Mouse (Mus musculus): ENCODE results near the gene Col27a1.

Gene Col27a1

DNA sequence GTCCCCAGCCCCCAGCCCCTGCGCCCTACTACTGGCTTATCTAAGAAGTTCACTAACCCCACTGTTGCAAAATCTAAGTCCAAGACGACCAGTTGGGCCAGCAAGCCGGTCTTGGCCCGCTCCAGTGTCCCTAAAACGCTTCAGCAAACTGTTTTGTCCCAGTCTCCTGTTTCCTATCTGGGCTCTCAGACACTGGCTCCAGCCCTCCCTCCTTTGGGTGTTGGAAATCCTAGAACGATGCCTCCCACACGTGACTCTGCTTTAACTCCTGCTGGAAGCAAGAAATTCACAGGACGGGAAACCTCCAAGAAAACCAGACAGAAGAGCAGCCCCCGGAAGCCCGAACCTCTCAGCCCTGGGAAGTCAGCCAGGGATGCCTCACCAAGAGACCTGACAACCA, 11.6 kb downstream of the Col27a1 start:
- no peak for DNase-seq (ENCODE audit: low read depth)

- peak; percentile 60 for DNase-seq (ENCODE audit: low read depth)
These were observed 12.5 kb downstream of the Col27a1 start for GRCm38 (mm10) chr4:63226164-63226882.

DNA sequence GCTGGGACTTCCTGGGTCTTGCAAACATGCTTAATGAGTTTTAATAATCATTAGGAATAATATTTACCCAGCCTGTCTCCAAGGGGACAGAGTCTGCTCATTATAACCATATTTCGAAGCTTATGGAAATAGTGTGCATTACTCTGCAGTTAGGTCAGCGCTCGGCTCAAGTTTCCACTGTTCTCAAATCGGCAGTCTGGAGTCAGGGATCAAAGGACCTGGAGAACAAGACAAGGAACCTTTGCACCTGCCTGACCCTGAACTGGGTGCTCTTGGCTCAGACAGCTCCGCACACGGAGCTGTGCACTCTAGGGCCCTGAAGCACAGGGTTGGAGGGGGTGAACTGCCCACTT, 13.1 kb downstream of the Col27a1 start:
- peak; percentile 31 for DNase-seq (ENCODE audit: low read depth)

DNA sequence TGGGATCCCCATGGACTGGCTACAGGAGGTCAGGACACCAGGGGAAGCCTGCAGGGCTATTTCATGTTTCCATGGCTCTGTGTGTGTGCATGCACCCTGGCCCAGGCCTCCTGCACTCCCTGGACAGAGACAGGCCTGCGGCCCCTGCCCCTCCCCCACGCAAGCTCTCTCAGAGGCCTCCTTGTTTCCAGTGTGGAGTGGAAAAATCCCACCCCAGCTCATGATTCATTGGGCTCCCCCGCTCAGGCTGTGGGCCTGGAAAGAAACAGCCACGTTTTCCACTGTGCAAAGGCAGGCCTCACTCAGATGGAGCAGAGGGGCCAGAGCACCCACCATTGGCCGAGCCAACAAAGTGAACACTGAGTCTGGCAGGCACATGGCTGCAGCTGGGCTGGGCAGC, 15.1 kb downstream of the Col27a1 start:
- peak; percentile 78 for DNase-seq (ENCODE audit: low read depth)

DNA sequence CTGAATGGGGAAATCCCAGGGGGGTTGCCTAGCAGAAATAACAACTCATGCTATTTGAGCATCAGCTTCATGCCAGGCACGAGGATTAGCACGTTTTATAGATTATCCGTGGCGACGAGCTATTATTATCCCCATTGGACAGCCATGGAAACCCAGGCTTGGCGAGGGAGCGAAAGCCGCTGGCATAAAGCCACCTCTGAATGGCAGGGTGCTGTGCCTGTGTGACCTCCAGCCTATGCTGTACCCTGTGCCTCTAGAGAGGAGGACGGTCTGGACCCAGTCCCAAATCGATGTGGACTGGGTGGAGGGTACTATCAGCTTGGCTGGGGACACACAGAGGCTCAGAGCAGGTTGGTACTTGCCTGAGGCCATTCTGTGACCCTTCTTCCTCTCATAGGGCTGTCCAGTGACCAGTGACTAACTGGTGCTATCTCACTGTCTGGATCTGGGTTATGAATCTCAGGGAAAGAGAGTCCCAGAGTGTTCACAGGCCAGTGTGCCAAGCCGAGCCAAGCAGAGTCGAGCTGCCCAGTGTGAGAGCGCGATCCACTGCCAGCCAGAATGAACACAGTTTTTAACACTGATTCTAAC, 16.3 kb downstream of the Col27a1 start:
- no peak for DNase-seq (ENCODE audit: low read depth)

DNA sequence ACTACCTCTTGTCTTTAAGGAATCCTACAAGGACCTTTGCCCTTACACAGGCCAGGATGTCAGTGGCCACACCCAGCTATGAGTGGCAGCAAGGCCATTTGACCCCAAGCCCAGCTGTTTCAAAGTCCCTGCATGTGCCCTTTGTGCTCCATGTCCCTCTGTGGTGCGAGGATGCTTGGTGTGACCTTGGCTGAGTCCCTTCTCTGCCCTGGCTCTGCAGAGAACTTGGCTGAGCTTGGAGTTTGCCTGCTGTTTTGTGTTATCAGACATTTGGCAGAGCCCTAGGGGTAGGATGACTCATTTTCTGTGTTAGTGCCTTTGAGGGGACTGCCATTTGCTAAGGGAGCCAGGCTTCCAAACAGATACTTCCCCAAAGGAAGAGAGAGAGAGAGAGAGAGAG, 17.3 kb downstream of the Col27a1 start:
- DNase-seq (ENCODE audit: low read depth), result peak; percentile 82

- peak; percentile 57 for DNase-seq (ENCODE audit: low read depth)
These were observed 18.8 kb downstream of the Col27a1 start for GRCm38 (mm10) chr4:63232542-63233020.

DNA sequence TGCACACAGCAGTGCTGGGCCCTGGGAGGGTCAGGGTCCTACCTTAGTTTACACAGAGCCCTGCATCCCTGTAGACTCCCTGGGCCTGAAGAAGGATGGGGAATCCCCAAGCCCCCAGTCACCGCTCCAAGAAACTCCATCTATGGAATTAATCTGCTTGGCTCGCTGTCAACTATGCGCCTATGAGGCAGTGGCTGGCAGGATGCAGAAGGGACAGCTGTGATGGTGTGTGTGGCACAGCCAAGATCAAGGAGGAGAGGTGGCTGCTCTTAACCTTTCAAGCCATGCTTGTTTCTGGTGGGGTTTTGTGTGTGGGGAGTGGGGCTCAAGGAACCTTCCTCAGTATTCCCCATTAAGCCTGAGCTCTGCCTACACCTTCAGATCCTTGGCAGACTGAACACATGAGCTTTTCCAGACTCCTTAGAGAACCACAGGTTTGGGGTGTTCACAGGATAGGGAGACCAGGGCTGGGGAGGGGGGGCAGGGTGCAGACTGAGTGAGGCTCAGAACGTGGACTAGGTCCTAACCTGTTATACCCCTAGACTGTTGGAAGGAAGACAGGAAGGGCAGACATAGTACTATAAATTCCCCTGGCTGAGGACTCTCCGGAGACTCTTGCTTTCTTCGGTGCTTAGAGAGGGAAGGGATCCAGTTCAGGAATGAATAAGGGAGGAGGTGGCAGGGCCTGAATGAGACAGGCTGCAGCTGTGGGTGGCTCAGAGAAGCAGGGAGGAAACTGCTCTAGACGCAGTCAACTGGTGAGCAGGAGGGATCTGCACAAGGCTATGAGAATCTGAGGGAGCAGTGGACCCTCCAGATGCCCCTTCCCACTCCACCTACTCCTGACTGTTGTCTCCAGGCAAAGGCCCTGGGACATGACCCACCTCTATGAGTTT, 20.0 kb downstream of the Col27a1 start:
- peak; percentile 75 for DNase-seq (ENCODE audit: low read depth)

DNA sequence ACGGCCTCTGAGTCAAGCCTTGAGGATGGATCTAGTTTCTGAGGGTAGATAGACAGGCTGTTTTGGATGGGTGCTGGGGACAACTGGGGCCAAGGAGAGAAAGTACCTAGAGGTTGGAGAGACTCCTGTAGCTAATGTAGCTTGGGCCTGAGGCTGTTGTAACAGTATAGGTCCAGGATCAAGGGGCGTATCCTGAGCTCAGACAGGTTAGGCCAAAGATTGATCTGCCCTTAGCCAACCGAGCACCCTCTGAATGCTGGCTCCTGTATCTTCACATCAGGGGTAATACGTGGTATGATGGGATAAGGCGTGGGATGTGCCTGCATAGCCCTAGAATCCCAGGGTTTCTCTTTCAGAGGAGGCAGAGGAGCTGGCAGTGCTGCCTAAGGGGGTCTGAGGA, 21.0 kb downstream of the Col27a1 start:
- no peak for DNase-seq (ENCODE audit: low read depth)

DNA sequence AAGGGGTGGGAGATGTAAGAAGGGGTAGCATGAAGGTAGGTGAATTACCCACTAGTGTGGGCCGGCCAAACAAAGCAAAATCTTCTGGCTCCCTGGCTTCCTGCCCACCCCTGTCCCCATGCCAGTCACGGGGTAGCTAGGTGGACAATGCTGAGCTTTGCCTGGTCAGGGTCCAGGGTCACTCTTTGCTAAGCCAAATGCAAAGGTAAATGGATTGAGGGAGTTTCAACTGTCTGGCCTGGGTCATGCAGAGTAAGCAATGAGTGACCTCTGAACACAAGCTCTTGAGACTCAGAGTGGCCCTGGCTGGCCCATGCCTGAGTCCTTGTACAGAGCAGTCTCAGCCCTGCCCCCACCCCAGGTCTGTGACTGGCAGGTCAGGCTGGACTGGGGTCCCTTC, 22.4 kb downstream of the Col27a1 start:
- no peak for DNase-seq (ENCODE audit: low read depth)

GRCm38 (mm10) chr4:63237225-63237624, 23.4 kb downstream of the Col27a1 start:
- no peak for DNase-seq (ENCODE audit: low read depth)

DNA sequence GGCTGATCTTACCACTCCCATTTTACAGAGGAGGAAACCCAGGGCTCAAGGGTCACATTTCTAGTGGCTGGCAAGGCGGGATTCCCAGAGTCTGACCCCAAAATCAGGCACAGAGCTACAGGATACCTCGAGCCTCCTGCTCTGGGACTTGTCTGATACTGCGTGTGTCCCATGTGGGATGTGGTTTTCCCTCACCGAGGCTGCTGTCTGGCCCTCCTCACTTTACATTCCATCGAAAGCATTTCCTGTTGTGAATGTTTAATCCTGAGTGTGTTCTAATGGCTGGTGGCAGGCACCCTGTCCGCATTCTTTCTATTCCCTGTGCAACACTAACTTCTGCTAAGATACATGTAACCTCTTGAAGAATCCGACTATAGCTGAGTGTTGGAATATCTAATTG, 24.3 kb downstream of the Col27a1 start:
- DNase-seq (ENCODE audit: low read depth), result no peak

DNA sequence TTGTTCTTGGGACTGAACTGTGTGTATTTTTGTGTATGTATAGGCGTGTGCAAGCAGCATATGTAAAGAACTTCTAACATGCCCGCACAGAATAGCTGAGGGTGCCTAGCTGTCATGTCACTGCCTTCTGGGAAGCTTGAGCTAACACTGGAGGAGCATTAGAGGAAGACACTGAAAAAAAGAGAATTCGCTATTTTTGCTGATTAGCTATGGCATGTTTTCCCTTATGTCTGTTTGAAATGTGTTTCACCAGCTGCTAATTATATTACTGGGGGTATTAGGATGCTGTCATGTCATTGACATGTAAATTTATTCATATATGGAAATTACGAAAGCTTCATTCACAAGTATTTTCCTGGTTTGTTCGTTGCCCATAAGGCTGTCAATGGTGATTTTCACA, 24.9 kb downstream of the Col27a1 start:
- no peak for DNase-seq (ENCODE audit: low read depth)

DNA sequence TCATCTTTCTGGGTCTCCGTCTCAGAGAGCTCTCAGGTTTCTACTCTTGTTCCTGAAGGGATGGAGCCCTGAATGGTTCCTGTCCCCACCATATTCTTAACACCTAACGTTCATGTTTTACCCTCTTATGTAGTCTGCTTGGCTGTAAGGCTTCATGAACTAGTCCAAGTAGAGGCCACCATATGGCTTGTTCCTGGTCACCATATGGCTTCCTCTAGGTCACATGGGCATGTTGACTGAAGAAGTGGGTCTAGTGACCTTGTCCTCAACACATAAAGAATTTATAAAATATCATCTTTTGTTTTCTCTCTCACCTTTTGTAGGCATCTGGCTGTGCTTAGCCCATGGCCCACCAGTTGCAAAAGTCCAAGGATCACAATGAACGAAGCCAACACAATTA, 27.2 kb downstream of the Col27a1 start:
- no peak for DNase-seq (ENCODE audit: low read depth)

DNA sequence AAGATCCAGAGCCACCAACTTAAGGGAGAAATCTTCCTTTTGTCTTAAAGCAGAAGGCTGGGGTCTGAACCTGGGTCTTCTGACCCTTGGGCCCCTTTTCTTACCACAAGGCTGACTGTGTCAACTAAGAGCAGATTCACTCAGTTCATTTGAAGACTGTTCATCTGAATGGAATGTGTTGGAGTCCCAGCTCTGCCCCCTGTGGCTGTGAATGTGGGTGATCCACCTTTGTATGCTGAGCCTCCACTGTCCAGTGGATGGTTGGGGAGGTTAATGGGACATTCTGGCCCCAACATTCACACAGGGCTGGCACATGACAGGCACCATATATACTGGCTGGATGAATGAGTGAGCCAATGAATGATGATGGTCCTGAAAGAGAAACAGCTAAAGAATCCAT, 34.2 kb downstream of the Col27a1 start:
- DNase-seq (ENCODE audit: low read depth), result peak; percentile 51

DNA sequence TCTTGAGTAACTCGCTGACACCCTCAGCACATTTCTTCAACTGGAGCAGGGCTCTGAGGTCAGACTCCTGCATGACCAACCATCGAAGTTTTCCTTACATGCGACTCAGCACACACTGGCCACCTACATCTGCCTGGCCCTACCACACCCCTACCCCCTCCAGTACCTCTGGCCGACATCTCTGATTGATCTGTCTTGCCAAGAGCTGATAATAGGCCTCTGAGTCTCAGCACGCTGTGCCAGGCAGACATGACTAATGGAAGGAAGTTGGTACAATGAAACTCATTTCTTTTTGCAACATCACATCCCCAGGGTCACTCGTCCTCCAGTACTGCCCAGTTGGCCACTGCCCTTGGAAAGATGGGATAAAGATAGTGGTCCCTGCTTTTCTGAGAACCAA, 35.1 kb downstream of the Col27a1 start:
- DNase-seq (ENCODE audit: low read depth), result peak; percentile 44

DNA sequence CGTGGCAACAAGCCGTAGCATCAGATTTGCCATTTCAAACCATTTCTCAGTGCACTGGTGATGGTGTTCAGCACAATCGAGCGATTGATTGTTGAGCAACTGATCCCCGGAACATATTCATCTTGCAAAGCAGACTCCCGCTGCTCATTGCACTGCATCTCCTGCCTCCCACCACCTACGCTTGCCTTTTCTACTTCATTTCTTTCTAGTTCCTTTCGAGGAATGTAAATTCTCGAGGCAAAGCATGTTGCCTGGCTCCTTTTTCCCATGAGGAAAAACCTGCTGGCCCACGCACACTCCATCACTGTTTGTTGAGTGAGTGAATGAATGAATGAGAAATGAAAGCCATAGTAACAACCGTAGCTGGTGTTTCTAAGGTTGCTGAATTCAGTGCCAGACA, 38.0 kb downstream of the Col27a1 start:
- no peak for DNase-seq (ENCODE audit: low read depth)

GRCm38 (mm10) chr4:63253716-63254115, 39.9 kb downstream of the Col27a1 start:
- DNase-seq (ENCODE audit: low read depth), result no peak

DNA sequence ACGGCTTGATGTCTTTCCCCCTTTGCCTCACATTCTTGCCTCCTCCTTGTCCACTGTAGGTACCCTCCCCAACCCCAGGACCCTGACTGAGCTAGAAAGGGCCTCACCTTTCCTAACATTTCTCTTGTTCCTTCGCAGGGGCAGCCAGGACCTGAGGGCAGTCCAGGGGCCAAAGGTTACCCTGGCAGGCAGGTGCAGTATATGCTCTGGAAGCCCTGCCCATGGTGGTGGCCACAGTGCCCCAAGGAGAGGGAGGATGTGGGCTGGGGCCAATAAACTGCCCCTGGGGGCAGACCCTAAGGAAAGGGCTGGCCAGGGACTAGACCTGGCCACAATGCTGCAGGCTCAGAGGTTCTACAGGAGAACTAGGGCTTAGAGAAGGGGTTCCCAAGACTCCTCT, 40.3 kb downstream of the Col27a1 start:
- no peak for DNase-seq (ENCODE audit: low read depth)

DNA sequence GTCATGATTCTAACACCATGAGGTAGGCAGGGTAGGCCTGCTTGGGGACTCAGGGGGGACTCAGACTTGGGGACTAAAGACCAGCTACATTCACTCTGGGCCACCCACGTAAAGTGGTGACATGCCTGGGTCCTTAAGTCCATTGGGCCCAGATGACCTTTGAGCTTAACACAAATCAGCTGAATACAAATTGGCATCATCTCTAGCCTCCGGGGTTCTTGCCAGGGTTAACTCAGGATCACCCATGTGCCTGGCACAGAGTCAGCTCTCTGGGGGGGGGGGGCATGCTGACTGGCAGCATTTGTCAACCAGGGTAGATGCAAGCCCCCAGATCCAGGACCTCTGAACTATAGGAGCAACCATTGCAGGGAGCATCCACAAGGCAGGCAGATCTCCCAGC, 42.6 kb downstream of the Col27a1 start:
- DNase-seq (ENCODE audit: low read depth), result no peak

- no peak for DNase-seq (ENCODE audit: low read depth)
These were observed 43.5 kb downstream of the Col27a1 start for GRCm38 (mm10) chr4:63257346-63257745.

DNA sequence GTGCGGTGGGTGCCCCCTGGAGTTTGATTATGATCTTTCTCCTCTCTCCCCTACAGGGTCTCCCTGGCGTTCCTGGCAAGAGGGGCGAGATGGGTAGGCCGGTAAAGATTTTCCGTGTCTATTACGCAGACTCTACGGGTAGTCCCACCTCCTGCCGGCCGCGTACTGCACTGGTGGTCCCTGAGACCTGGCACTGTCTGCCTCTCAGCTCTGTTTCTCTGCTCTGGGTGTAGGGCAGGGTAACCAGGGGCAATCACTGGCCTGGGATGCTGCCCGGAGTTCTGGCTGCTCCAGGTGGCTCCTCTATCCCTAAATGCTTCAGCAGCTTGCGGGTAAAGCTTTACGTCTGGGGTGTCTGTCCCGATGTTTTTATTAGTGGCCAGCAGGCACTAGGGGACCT, 44.3 kb downstream of the Col27a1 start:
- no peak for DNase-seq (ENCODE audit: low read depth)

DNA sequence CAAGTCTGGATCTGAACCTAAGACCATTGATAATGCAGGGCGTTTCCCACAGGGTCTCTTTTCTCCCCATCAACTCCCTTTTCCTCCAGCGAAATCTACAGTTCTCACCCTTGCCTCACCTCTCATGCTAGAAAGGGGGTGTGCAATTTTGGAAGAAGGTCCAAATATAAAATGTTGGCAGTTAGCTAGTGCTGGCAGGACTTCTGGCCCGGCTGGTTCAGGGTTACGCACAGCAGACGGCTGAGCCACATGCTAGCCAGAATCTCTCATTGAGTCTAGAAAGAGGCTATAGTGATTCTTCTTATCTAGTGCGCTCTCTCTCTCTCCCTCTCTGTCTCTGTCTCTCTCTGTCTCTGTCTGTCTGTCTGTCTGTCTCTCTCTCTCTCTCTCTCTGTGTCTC, 45.3 kb downstream of the Col27a1 start:
- peak; percentile 50 for DNase-seq (ENCODE audit: low read depth)

Data from NIH3T3 (cell line).